8 mouse cellular contexts compared by ENCODE assay signal in the genomic region with DNA sequence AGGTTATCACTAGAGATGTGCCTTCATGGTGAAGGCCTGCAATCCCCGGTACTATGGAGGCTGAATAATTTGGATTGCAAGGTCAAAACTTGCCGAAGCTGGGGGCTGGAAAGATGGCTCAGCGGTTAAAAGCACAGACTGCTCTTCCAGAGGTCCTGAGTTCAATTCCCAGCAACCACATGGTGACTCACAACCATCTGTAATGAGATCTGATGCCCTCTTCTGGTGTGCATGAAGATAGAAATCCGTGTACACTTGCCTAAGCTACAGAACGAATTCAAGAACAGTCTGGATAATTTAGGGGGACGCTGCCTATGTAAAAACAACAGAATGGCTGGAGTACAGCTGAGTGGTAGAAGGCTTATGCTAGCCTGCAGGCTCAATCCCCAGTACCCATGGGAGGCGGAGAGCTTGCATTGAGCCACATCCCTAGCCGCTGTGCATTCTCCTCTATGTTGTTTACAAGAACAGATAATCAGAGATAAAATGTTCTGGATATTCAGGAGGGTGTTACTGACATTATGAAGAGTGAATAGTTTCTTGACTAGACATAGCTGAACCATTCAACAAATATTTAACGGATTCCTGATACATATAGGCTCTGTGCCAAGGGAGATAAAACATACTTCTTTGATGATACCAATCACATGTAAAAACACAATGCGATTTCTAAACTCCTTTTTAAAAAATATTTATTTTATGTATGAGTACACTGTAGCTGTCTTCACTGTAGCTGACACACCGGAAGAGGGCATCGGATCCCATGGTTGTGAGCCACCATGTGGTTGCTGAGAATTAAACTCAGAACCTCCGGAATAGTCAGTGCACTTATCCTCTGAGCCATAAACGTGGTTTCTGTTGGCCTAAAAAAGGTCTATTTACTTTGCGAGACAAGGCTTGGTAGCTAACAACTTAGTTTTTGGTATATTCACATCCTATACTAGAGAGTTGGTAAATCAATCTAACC. TPM values are rescaled to one million over a fixed set of nuclear protein-coding genes. Genes with fewer than 3 reads are reported as not detected.
A peak's percentile ranks its signal among the peaks of the same experiment; 100 is the strongest.
DNase-seq lines count a peak whose midpoint lies in the region; ATAC-seq and TF ChIP-seq lines count a peak whose summit lies in the region.

No protein-coding gene starts in this region.

- peak overlapping the region; percentile 98 for H3K4me3 ChIP-seq in testis, adult 2 months (ENCODE audit: control insufficient read depth, low read depth, low read length)
- peak overlapping the region; percentile 96 for H3K4me3 ChIP-seq in forebrain, postnatal 0 days (ENCODE audit: low read depth, low read length)
- peak overlapping the region; percentile 96 for H3K4me3 ChIP-seq in kidney, embryonic 14.5 days (ENCODE audit: low read length)
- H3K4me3 ChIP-seq in stomach, postnatal 0 days (ENCODE audit: low read depth, low read length) = peak overlapping the region; percentile 98

- WGBS in forebrain, postnatal 0 days = 45% methylated on average over 15 of the region's 15 CpGs
- WGBS in kidney, embryonic 14.5 days = 42% methylated on average over 15 of the region's 15 CpGs
- 35% methylated on average over 15 of the region's 15 CpGs for WGBS in stomach, postnatal 0 days

- TF ChIP-seq CTCF in testis, adult 2 months (IDR thresholded peaks at IDR 0.05; ENCODE audit: control insufficient read depth, insufficient read depth, insufficient replicate concordance, low read depth, low read length) = no peak
- TF ChIP-seq CTCF in forebrain, postnatal 0 days (IDR thresholded peaks at IDR 0.05; ENCODE audit: low read depth) = peak; percentile 66
- peak; percentile 63 for TF ChIP-seq CTCF in stomach, postnatal 0 days (IDR thresholded peaks at IDR 0.05; ENCODE audit: low read depth)

- H3K9ac ChIP-seq in forebrain, postnatal 0 days = peak overlapping the region; percentile 97
- H3K9ac ChIP-seq in kidney, embryonic 14.5 days (ENCODE audit: low read depth, low read length) = peak overlapping the region; percentile 43
- H3K9ac ChIP-seq in stomach, postnatal 0 days (ENCODE audit: low read length) = no peak overlapping the region; the same call in 1 of the 2 replicates

- TF ChIP-seq EP300 in stomach, postnatal 0 days (optimal IDR thresholded peaks at IDR 0.05) = no peak

- no peaks in the 10 kb centered on the region; the same call in none of the 2 replicates for H3K4me1 ChIP-seq in testis, adult 2 months (ENCODE audit: control insufficient read depth, insufficient read depth, low read length)
- H3K4me1 ChIP-seq in forebrain, postnatal 0 days (ENCODE audit: insufficient read depth) = peaks cover 4% of the 10 kb centered on the region; the same call in 1 of the 2 replicates
- 0 out of 2 replicates have a peak, but pooled peaks cover 9% of the 10 kb centered on the region for H3K4me1 ChIP-seq in kidney, embryonic 14.5 days (ENCODE audit: control insufficient read depth, insufficient read depth, low read length)
- no peaks in the 10 kb centered on the region for H3K4me1 ChIP-seq in stomach, postnatal 0 days (replicated peaks; ENCODE audit: control insufficient read depth, insufficient read depth)

- no peaks in the 10 kb centered on the region for H3K9me3 ChIP-seq in forebrain, postnatal 0 days (ENCODE audit: low read length)
- no peaks in the 10 kb centered on the region for H3K9me3 ChIP-seq in kidney, embryonic 14.5 days (ENCODE audit: control insufficient read depth, low read length)
- H3K9me3 ChIP-seq in stomach, postnatal 0 days (ENCODE audit: control insufficient read depth, low read length) = no peaks in the 10 kb centered on the region

- H3K36me3 ChIP-seq in testis, adult 2 months (ENCODE audit: control insufficient read depth, insufficient read depth, low read length) = no peaks in the 10 kb centered on the region; the same call in 1 of the 2 replicates
- H3K36me3 ChIP-seq in forebrain, postnatal 0 days (ENCODE audit: insufficient read depth) = no peaks in the 10 kb centered on the region
- H3K36me3 ChIP-seq in kidney, embryonic 14.5 days (ENCODE audit: control insufficient read depth, insufficient read depth, low read length) = no peaks in the 10 kb centered on the region; the same call in 1 of the 2 replicates
- H3K36me3 ChIP-seq in stomach, postnatal 0 days (ENCODE audit: control insufficient read depth, insufficient read depth, low read length) = no peaks in the 10 kb centered on the region

- DNase-seq in testis, postnatal 10 days (ENCODE audit: low spot score) = no peak
- peak; percentile 53 for DNase-seq in cerebellum, adult 11-12 months
- peak; percentile 73 for DNase-seq in forebrain, postnatal 0 days
- peak; percentile 58 for DNase-seq in lung, postnatal 10 days
- DNase-seq in stomach, postnatal 0 days (ENCODE audit: low spot score) = no peak
- DNase-seq in urinary bladder, postnatal 25 days (ENCODE audit: low spot score) = no peak

- H3K27me3 ChIP-seq in testis, adult 2 months (ENCODE audit: control insufficient read depth, insufficient read depth, low read length) = no peaks in the 10 kb centered on the region
- no peaks in the 10 kb centered on the region for H3K27me3 ChIP-seq in forebrain, postnatal 0 days (ENCODE audit: insufficient read depth, low read length)
- H3K27me3 ChIP-seq in kidney, embryonic 14.5 days (ENCODE audit: control insufficient read depth, insufficient read depth, low read length) = no peaks in the 10 kb centered on the region
- no peaks in the 10 kb centered on the region for H3K27me3 ChIP-seq in stomach, postnatal 0 days (ENCODE audit: control insufficient read depth, insufficient read depth, low read length)

- no peak for TF ChIP-seq POLR2A in testis, adult 2 months (IDR thresholded peaks at IDR 0.05; ENCODE audit: control insufficient read depth, low read depth, low read length)

- H3K4me2 ChIP-seq in forebrain, postnatal 0 days (ENCODE audit: low read depth) = peak overlapping the region; percentile 68
- peak overlapping the region; percentile 58 for H3K4me2 ChIP-seq in kidney, embryonic 14.5 days (replicated peaks; ENCODE audit: low read depth, low read length)
- H3K4me2 ChIP-seq in stomach, postnatal 0 days (replicated peaks; ENCODE audit: low read depth) = peak overlapping the region; percentile 49

- peak; percentile 60 for ATAC-seq in forebrain, postnatal 0 days
- peak; percentile 8 for ATAC-seq in kidney, embryonic 14.5 days (ENCODE audit: low FRiP score, low TSS enrichment)
- peak; percentile 25; the same call in 1 of the 2 replicates for ATAC-seq in stomach, postnatal 0 days (ENCODE audit: low FRiP score, low TSS enrichment)

- no peak overlapping the region; the same call in 1 of the 2 replicates for H3K27ac ChIP-seq in testis, adult 2 months (ENCODE audit: control insufficient read depth, insufficient read depth, low read depth, low read length)
- peak overlapping the region; percentile 98 for H3K27ac ChIP-seq in forebrain, postnatal 0 days (ENCODE audit: low read depth, low read length)
- peak overlapping the region; percentile 97 for H3K27ac ChIP-seq in kidney, embryonic 14.5 days (ENCODE audit: low read depth, low read length)
- peak overlapping the region; percentile 85 for H3K27ac ChIP-seq in stomach, postnatal 0 days (replicated peaks)

RNA-seq across cellular contexts. Expression of a gene that starts 1.0 kb away (rescaled TPM):
- 10.4 and 10.9 TPM in 2 replicates for polyA plus RNA-seq in testis, adult 2 months (2012; rRNA removed)
- total RNA-seq in forebrain, postnatal 0 days (2014; rRNA removed) = 17.8 and 19.9 TPM in 2 replicates
- 3.3 and 7.3 TPM in 2 replicates for polyA plus RNA-seq in forebrain, postnatal 0 days (2015; fragmentation: Nextera tagmentation; extraction: Ambion mirVana)
- 13.9 and 25.4 TPM in 2 replicates for polyA plus RNA-seq in kidney, embryonic 14.5 days (2014; fragmentation: Nextera tagmentation; extraction: Ambion mirVana)
- 6.9 and 8.0 TPM in 2 replicates for polyA plus RNA-seq in stomach, postnatal 0 days (2015; fragmentation: Nextera tagmentation; extraction: Ambion mirVana)

Comparison
In these comparisons a context has a peak if more than half of its experiments do, and no peak if none do; other contexts are left out.
1. DNase-seq: peak in cerebellum, adult 11-12 months (single experiment), forebrain, postnatal 0 days (single experiment) and lung, postnatal 10 days (single experiment); none in testis, postnatal 10 days (single experiment), stomach, postnatal 0 days (single experiment) and urinary bladder, postnatal 25 days (single experiment).
2. ATAC-seq: peak in every context shown above with its lines; median percentile 60 in forebrain, postnatal 0 days; 25 in stomach, postnatal 0 days; 8 in kidney, embryonic 14.5 days.
3. Peak in every context shown above with its lines, with median percentiles within 50 percentile points of each other: H3K4me3 ChIP-seq and H3K4me2 ChIP-seq.